Mouse (Mus musculus) CD4-positive, CD25-positive, alpha-beta regulatory T cell, adult 4 months (primary cell): ENCODE measurements around the gene Gm5414. TPM values are rescaled to one million over a fixed set of nuclear protein-coding genes. Genes with fewer than 3 reads are reported as not detected.

ENCODE experiments used
- ATAC-seq: one replicate; pipeline ENCODE4 v1.8.0; 2017
- polyA plus RNA-seq, 2 experiments: library from polyadenylated mRNA; unstranded; fragments of 100-300 nt; shearing (Covaris generic); gene quantifications; one replicate each; pipeline ENCODE4 v1.2.1; 2017

Gene Gm5414
- polyA plus RNA-seq = not detected

DNA sequence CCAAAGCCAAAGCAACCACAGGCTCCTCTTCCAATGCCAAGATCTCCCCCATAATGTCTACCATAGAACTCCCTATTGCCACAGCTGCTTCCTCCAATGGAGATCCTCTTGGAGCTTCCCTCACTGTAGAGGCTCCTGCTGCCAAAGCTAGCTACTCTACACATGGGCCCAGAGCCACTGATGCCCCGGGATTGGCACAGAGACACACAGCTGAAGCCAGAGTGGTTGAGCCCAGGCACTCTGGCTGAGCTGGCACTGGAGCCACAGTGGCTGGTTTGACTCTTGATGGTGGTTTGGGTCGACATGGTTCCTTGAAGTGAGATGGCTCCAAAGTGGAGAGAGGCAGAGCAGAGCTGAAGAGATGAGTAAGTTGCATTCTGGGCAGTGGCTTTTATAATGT lies at the start of gene Gm5414:
Gm5414 (minus strand) TSS at position 305 of the 400 bp plus-strand sequence.
- ATAC-seq = no peak

GRCm38 (mm10) chr15:101675978-101676377 lies 48.0 kb upstream of the Gm5414 start:
- no peak for ATAC-seq

- ATAC-seq = no peak
These were observed 24.8 kb upstream of the Gm5414 start for GRCm38 (mm10) chr15:101652736-101653265.

- no peak for ATAC-seq
These were observed 19.3 kb upstream of the Gm5414 start, which contains the start of gene Gm5478 for GRCm38 (mm10) chr15:101647280-101647679. Gm5478 (minus strand) TSS chr15:101647380.

DNA sequence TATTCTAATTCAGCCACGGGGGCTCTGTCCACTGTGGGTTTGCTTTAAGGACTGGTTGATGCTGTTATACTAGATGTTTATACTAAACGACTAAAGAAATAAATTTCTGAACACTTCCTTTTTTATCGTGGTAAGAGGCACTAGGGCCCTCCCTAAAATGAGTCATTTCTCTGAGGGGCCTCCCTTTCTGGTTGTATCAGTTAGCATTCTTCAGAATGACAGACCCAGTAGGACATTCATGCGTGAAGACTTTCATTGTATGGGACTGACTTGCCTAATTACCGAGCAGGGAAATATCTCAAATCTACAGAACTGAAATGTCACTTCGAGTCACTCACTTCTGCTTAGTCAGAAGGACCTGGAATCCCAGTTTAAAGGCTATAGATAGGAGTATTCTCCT lies 28.9 kb downstream of the Gm5414 start:
- ATAC-seq = no peak

DNA sequence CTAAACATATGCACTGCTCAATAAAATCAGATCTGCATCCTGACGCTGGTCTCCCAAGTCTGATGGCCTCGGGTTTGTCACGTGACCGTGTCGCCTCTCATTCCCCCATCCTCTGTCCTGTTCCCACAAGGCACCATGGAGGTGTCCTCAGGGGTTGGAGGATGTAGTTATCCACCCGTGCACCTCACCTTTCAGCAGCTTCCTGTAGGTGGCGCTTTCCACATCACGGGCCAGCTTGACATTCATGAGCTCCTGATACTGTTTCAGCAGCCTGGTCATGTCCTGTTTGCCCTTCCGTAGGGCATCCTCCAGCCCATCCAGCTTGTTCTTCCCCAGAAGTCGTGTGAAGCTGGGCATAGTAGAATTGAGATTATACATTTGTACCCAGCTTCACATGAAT lies 39.8 kb downstream of the Gm5414 start:
- ATAC-seq = no peak

- ATAC-seq = no peak
These were observed 43.5 kb downstream of the Gm5414 start for GRCm38 (mm10) chr15:101584456-101584855.

- no peak for ATAC-seq
These were observed 44.6 kb downstream of the Gm5414 start for GRCm38 (mm10) chr15:101583211-101583965.

- ATAC-seq = no peak
These were observed 46.3 kb downstream of the Gm5414 start for GRCm38 (mm10) chr15:101581701-101582100.

DNA sequence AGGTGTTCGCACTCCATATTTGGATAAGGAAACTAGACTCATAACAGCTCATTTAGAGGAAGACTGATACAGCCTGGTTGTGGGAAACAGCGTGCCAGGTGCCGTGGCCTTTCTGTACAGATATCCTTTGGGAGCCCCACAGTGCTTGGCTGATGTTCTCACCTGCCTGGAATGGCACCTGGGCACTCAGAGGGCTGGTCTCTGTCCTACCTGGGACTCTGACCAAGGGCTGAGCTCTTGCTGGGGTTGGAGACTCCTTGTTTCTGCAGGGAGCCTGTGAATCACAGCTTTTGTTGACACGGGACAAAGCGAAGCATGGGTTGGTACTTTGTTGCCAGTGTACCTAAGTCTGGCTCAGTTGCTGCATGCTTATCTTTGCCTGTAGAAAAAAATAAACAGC lies 52.5 kb downstream of the Gm5414 start:
- ATAC-seq = no peak

Other genes with a start within 250 kb of the Gm5414 start
- gene Krt7, start 217.1 kb downstream of the Gm5414 start, polyA plus RNA-seq = under 1 TPM in 1 of 2 experiments, not detected in 1; 0.08 TPM
- gene Krt87, start 189.4 kb downstream of the Gm5414 start, polyA plus RNA-seq = 1 to 10 TPM in 1 of 2 experiments, under 1 TPM in 1; 0.66 to 1.1 TPM
- not detected for gene Krt88, start 180.4 kb downstream of the Gm5414 start, polyA plus RNA-seq
- not detected for gene Krt81, start 164.4 kb downstream of the Gm5414 start, polyA plus RNA-seq
- gene Krt86, start 154.7 kb downstream of the Gm5414 start, polyA plus RNA-seq = not detected
- 1 to 10 TPM; 3.2 to 7.4 TPM for gene Krt83, start 136.7 kb downstream of the Gm5414 start, polyA plus RNA-seq
- not detected for gene Gm49425, start 110.9 kb downstream of the Gm5414 start, polyA plus RNA-seq
- gene Krt84, start 95.4 kb downstream of the Gm5414 start, polyA plus RNA-seq = not detected
- not detected for gene Krt82, start 77.5 kb downstream of the Gm5414 start, polyA plus RNA-seq
- not detected for gene Krt90, start 65.2 kb downstream of the Gm5414 start, polyA plus RNA-seq
- not detected for gene Krt75, start 54.3 kb downstream of the Gm5414 start, polyA plus RNA-seq
- gene Gm5478, start 19.2 kb upstream of the Gm5414 start, polyA plus RNA-seq = not detected
- gene Krt6b, start 52.1 kb upstream of the Gm5414 start, polyA plus RNA-seq = not detected
- gene Krt6a, start 66.1 kb upstream of the Gm5414 start, polyA plus RNA-seq = not detected
- gene Krt5, start 84.7 kb upstream of the Gm5414 start, polyA plus RNA-seq = not detected
- not detected for gene Krt71, start 114.9 kb upstream of the Gm5414 start, polyA plus RNA-seq
- not detected for gene Krt72, start 158.3 kb upstream of the Gm5414 start, polyA plus RNA-seq
- not detected for gene Krt73, start 174.2 kb upstream of the Gm5414 start, polyA plus RNA-seq
- gene Krt2, start 190.0 kb upstream of the Gm5414 start, polyA plus RNA-seq = not detected
- not detected for gene Krt1, start 222.6 kb upstream of the Gm5414 start, polyA plus RNA-seq
- not detected for gene Krt77, start 241.5 kb upstream of the Gm5414 start, polyA plus RNA-seq